Mouse (Mus musculus): ENCODE measurements around the gene Mettl23.

GRCm38 (mm10) chr11:116871538-116871937, 28.5 kb downstream of the Mettl23 start:
- TF ChIP-seq POLR2A (IDR thresholded peaks at IDR 0.05; ENCODE audit: borderline replicate concordance, extremely low read depth, insufficient read depth, insufficient read length, poor library complexity, severe bottlenecking) (no peak), CTCF (IDR thresholded peaks at IDR 0.05; ENCODE audit: borderline replicate concordance, extremely low read depth, insufficient read depth, insufficient read length) (no peak)
